Mouse (Mus musculus): ENCODE measurements at regions not wholly inside any gene's neighbourhood (a gene's known extent, or its start where the extent isn't known, plus 50 kb on each side); places are given as distances from the start of the nearest gene placed in this dataset.

DNA sequence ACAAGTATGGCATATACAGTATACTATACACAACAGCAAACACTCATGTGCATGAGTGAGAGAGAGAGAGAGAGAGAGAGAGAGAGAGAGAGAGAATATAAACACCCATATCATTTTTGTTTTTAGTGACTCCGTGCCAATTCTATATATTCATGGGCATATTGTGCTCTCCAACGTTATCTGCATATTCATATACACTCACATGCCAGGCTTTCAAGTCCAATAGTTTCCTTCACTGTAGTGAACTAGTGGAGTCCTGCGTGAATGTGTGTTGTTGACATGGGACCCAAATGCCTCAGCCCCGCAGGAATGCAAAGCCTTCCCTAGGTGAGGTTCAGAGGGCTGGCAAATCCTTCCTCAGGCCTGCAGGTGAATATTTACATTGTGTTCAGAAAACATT, 53.4 kb upstream of the Nab1 start:
- no peak for DNase-seq (ENCODE audit: low read depth, low spot score)
- no peaks in the 10 kb centered on the region for H3K27me3 ChIP-seq (ENCODE audit: control insufficient read depth, insufficient read depth, low read length, poor library complexity, severe bottlenecking)
- H3K36me3 ChIP-seq (ENCODE audit: control insufficient read depth, insufficient read depth, low read length, poor library complexity, severe bottlenecking): no peaks in the 10 kb centered on the region

DNA sequence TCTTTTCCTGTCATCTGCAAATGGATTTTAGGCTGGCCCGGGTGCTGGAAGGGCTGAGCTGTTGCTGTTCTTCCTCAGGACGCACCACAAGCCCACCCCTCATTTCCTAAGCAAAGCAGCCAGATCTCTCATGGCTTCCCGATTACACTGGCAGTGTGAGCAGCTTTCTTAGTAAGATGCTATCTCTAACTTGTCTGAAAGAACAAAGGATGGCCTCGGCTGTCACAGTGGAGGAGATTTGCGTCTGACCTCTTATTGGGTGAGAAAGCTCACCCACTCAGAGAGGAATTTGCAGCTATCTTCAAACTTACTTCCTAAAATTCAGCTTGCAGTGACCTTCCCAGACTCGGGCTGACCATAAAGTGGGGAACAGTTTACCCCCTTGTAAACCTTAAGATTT, 64.7 kb upstream of the Nemp2 start:
- no peak for DNase-seq (ENCODE audit: low read depth, low spot score)
- H3K36me3 ChIP-seq (ENCODE audit: control insufficient read depth, insufficient read depth, low read length, poor library complexity, severe bottlenecking): no peaks in the 10 kb centered on the region
- H3K27me3 ChIP-seq (ENCODE audit: control insufficient read depth, insufficient read depth, low read length, poor library complexity, severe bottlenecking): no peaks in the 10 kb centered on the region

DNA sequence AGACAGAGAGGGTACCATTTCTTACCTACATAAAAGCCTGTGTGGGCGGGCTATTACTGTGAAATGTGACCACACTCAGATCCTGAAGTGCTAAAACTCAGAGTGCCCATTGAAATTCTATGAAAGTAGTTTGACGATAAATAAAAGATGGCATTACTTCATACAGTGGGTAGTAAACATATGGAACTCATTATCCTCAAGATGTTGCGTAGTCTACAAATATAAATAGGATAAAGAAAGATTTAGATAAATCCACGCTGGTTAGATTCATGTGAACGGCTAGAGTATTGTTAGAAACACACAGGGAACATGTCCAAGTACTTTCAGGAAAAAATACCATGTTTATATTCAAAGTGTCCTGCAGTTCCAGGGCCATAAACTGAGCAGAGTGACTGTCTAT, 58.8 kb upstream of the Nemp2 start:
- H3K27me3 ChIP-seq (ENCODE audit: control insufficient read depth, insufficient read depth, low read length, poor library complexity, severe bottlenecking): no peaks in the 10 kb centered on the region
- H3K36me3 ChIP-seq (ENCODE audit: control insufficient read depth, insufficient read depth, low read length, poor library complexity, severe bottlenecking): no peaks in the 10 kb centered on the region
- no peak for DNase-seq (ENCODE audit: low read depth, low spot score)

DNA sequence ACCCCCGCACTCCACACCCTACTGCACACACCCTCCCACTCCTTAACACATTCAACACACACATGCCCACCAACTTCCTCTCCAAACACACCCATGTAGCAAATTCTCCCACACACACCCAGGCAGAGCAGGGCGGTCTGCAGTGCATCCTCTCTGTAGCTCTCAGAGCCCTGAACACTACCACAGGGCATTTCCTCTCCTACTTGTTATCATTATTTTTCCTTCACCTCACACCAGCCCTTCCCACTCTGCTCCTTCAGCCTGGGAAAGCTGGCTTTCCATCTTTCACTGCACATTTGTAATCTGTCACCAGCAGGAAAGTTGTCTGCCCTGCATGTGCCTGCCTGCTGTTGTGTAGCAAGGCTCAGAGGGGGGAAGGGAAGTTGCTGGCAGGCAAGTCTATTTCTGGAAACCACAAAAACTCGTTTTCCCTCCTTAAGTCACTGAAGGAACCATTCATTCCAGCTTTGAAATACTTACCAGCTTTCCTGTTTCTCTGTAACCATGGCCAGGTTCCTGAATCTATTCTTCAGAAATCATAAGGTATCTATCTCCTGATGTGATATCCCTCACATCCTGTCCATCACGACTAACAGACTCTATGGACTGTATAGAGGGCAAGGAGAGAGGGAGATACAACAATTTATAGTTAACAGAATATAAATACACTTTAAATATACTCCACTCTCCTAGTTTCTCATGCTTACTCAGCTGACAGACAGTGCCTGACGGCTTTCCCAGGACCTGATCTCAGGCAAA, 52.0 kb upstream of the Nemp2 start:
- peak; percentile 52 for DNase-seq (ENCODE audit: low read depth, low spot score)
- no peaks in the 10 kb centered on the region for H3K27me3 ChIP-seq (ENCODE audit: control insufficient read depth, insufficient read depth, low read length, poor library complexity, severe bottlenecking)
- no peaks in the 10 kb centered on the region for H3K36me3 ChIP-seq (ENCODE audit: control insufficient read depth, insufficient read depth, low read length, poor library complexity, severe bottlenecking)

DNA sequence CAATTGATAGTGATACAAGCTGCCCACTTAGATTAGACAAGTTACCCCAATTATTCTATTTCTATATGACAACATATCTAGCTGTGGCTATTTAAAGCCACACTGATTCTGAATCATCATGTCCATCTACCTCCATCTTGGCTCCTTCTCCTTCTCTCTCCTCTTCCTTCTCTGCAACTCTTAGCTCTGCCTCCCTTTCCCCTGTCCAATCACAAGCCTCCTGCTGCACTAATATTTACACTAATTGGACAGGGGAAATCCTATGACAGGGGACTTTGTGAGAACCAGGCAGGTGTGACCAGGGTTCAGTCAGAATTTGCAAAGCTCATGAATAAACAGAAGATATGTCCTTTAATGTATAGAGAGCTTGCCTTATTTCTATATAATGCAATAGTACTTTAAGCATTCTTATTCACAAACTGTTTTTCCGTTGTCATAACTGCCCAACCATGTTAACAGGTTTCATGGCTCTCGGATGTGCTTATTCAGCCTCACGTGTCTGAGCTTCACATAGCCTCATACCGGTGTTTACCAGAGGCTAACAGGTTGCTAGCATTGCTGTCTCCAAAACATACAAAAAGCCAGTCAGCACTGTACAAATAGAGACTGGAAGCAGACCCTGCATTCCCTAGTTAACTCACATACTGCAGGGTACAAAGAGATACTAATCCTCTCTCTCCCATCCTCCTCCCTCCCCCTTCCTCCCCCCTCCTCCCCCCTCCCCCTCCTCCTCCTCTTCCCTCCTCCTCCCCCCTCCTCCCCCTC, 50.2 kb upstream of the Nemp2 start:
- Histone ChIP-seq H3K36me3 (ENCODE audit: control insufficient read depth, insufficient read depth, low read length, poor library complexity, severe bottlenecking) (no peaks in the 10 kb centered on the region), H3K27me3 (ENCODE audit: control insufficient read depth, insufficient read depth, low read length, poor library complexity, severe bottlenecking) (no peaks in the 10 kb centered on the region)
- peak; percentile 54 for DNase-seq (ENCODE audit: low read depth, low spot score)

Data from splenic B cell, adult 2 months (primary cell).